Comparison of ENCODE assay signal across 19 mouse cellular contexts in the genomic region with DNA sequence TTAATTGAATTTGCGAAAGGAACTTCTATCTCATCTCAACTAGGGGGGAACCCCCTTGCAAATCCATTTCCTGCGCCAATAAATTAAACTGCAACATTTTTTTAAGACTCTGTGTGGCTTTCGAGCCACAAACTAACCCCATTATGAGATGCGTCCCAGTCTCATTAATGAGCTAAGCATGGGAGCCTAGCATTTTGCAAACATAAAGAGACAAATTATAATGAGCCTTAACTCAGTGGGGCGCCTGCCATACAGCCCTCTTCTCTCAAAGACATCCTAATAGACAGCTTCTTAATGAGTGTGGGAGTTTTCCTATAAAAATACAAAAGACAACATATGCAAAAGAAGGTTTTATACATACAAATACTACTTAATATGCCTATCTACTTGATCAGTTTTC.
DNase-seq lines count a peak whose midpoint lies in the region; ATAC-seq lines count a peak whose summit lies in the region.
"Had no signal": no experiment of that assay in that cellular context is flagged by ENCODE, and none has a peak within 500 bp of the region (broad histone marks: within the 10 kb centered on the region; RNA-seq: fewer than 3 reads in every experiment).

No protein-coding gene starts in this region.

- H3K4me1 ChIP-seq in hindbrain, embryonic 12.5 days = peaks cover 8% of the 10 kb centered on the region
- H3K4me1 ChIP-seq in hindbrain, embryonic 16.5 days (ENCODE audit: control insufficient read depth, insufficient read depth, low read depth, low read length) = peaks cover 5% of the 10 kb centered on the region
- peaks cover 9% of the 10 kb centered on the region for H3K4me1 ChIP-seq in neural tube, embryonic 13.5 days (replicated peaks)
- H3K4me1 ChIP-seq in forebrain, embryonic 15.5 days = peaks cover 26% of the 10 kb centered on the region
- no peaks in the 10 kb centered on the region for H3K4me1 ChIP-seq in heart, embryonic 10.5 days

- no peak overlapping the region; the same call in 1 of the 2 replicates for H3K27ac ChIP-seq in hindbrain, embryonic 12.5 days
- H3K27ac ChIP-seq in hindbrain, embryonic 16.5 days (ENCODE audit: low read depth, low read length) = no peak overlapping the region
- H3K27ac ChIP-seq in neural tube, embryonic 13.5 days (replicated peaks) = no peak overlapping the region
- H3K27ac ChIP-seq in forebrain, embryonic 15.5 days (replicated peaks) = no peak overlapping the region
- no peak overlapping the region for H3K27ac ChIP-seq in heart, embryonic 10.5 days
- H3K27ac ChIP-seq: left cerebral cortex, adult 2 months; limb, embryonic 10.5 days had no signal

- 54% methylated on average over 5 of the region's 5 CpGs for WGBS in hindbrain, embryonic 12.5 days
- 35% methylated on average over 5 of the region's 5 CpGs for WGBS in hindbrain, embryonic 16.5 days
- WGBS in neural tube, embryonic 13.5 days = 36% methylated on average over 5 of the region's 5 CpGs
- WGBS in forebrain, embryonic 15.5 days = 5% methylated on average over 5 of the region's 5 CpGs
- WGBS in heart, embryonic 10.5 days = 88% methylated on average over 5 of the region's 5 CpGs

- H3K9ac ChIP-seq in hindbrain, embryonic 12.5 days = no peak overlapping the region
- H3K9ac ChIP-seq in hindbrain, embryonic 16.5 days (ENCODE audit: low read depth, low read length) = no peak overlapping the region
- no peak overlapping the region for H3K9ac ChIP-seq in neural tube, embryonic 13.5 days
- no peak overlapping the region for H3K9ac ChIP-seq in forebrain, embryonic 15.5 days (replicated peaks)
- H3K9ac ChIP-seq: liver, postnatal 0 days had no signal

- H3K4me3 ChIP-seq in hindbrain, embryonic 12.5 days = no peak overlapping the region
- no peak overlapping the region for H3K4me3 ChIP-seq in hindbrain, embryonic 16.5 days (ENCODE audit: low read length)
- H3K4me3 ChIP-seq in neural tube, embryonic 13.5 days = no peak overlapping the region
- H3K4me3 ChIP-seq in forebrain, embryonic 15.5 days = no peak overlapping the region
- no peak overlapping the region for H3K4me3 ChIP-seq in heart, embryonic 10.5 days
- H3K4me3 ChIP-seq: left cerebral cortex, adult 2 months; limb, embryonic 10.5 days had no signal

- no peak overlapping the region for H3K4me2 ChIP-seq in hindbrain, embryonic 12.5 days (replicated peaks)
- H3K4me2 ChIP-seq in hindbrain, embryonic 16.5 days (ENCODE audit: low read length) = no peak overlapping the region
- no peak overlapping the region for H3K4me2 ChIP-seq in neural tube, embryonic 13.5 days
- no peak overlapping the region for H3K4me2 ChIP-seq in forebrain, embryonic 15.5 days (replicated peaks)

- no peaks in the 10 kb centered on the region for H3K9me3 ChIP-seq in hindbrain, embryonic 12.5 days (replicated peaks)
- H3K9me3 ChIP-seq in hindbrain, embryonic 16.5 days (ENCODE audit: control insufficient read depth, low read length) = no peaks in the 10 kb centered on the region
- H3K9me3 ChIP-seq in neural tube, embryonic 13.5 days = no peaks in the 10 kb centered on the region
- H3K9me3 ChIP-seq in forebrain, embryonic 15.5 days = no peaks in the 10 kb centered on the region
- no peaks in the 10 kb centered on the region for H3K9me3 ChIP-seq in heart, embryonic 10.5 days
- H3K9me3 ChIP-seq: limb, embryonic 10.5 days had no signal

- H3K27me3 ChIP-seq in hindbrain, embryonic 12.5 days = no peaks in the 10 kb centered on the region
- no peaks in the 10 kb centered on the region for H3K27me3 ChIP-seq in hindbrain, embryonic 16.5 days (replicated peaks; ENCODE audit: control insufficient read depth, insufficient read depth, low read length)
- H3K27me3 ChIP-seq in neural tube, embryonic 13.5 days = no peaks in the 10 kb centered on the region; the same call in 1 of the 2 replicates
- no peaks in the 10 kb centered on the region for H3K27me3 ChIP-seq in forebrain, embryonic 15.5 days
- H3K27me3 ChIP-seq in heart, embryonic 10.5 days (ENCODE audit: insufficient read depth, poor library complexity, severe bottlenecking) = no peaks in the 10 kb centered on the region

- ATAC-seq in hindbrain, embryonic 12.5 days (ENCODE audit: low FRiP score) = peak; percentile 65
- no peak for ATAC-seq in hindbrain, embryonic 16.5 days
- ATAC-seq in neural tube, embryonic 13.5 days (ENCODE audit: low read depth) = peak; percentile 69
- ATAC-seq in forebrain, embryonic 15.5 days (replicated peaks) = peak; percentile 82
- ATAC-seq: inflammation-experienced regulatory T-cells, adult 6 months; liver, postnatal 0 days had no signal

- no peak for DNase-seq in neural tube, embryonic 10.5 days (ENCODE audit: extremely low spot score, low spot score)
- no peak for DNase-seq in right cerebral cortex, postnatal 14 days
- no peak for DNase-seq in heart, embryonic 10.5 days (ENCODE audit: low spot score)
- DNase-seq: cerebellum, adult 2 months; gastrocnemius, postnatal 10 days; heart, adult 11 months; heart, postnatal 36 days; kidney, adult 8-10 months; kidney, postnatal 25 days; liver, postnatal 0 days; lung, postnatal 10 days; thymus, postnatal 36 days had no signal

- H3K36me3 ChIP-seq in hindbrain, embryonic 12.5 days = no peaks in the 10 kb centered on the region
- no peaks in the 10 kb centered on the region for H3K36me3 ChIP-seq in hindbrain, embryonic 16.5 days (ENCODE audit: control insufficient read depth, insufficient read depth, low read length)
- no peaks in the 10 kb centered on the region for H3K36me3 ChIP-seq in neural tube, embryonic 13.5 days
- H3K36me3 ChIP-seq in forebrain, embryonic 15.5 days = no peaks in the 10 kb centered on the region
- no peaks in the 10 kb centered on the region for H3K36me3 ChIP-seq in heart, embryonic 10.5 days
- H3K36me3 ChIP-seq: limb, embryonic 10.5 days had no signal
